Mouse (Mus musculus): ENCODE data around the gene Otud6a.
"Not testable (repeated sequence)": the region's sequence is repeated elsewhere in the genome, so short reads cannot be mapped to it uniquely, and the experiment has no call there.

Otud6a gene

GRCm38 (mm10) chrX:100428693-100429092, at the start of gene Otud6a:
Otud6a (plus strand) TSS chrX:100429013.
- no peak for DNase-seq (ENCODE audit: low read depth)

DNA sequence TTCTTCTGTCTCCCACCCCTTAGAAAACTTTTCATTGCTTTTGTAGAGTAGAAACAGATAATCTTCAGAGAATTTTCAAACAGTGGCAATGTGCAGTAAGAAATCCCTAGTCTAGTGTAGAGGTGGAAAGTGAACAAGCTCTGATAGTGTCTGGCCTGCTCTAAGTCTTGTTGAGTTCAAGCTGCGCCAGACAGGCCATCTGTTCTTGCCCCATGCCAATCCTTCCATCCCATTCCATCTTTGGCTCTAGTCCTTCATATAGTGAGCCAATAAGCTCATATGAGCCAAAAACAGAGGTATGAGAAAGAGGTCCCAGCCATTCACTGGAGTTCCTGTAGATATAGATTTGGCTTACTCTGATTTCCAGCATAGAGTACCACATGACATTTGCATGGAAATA, 38.9 kb upstream of the Otud6a start:
- DNase-seq (ENCODE audit: low read depth), result no peak

DNA sequence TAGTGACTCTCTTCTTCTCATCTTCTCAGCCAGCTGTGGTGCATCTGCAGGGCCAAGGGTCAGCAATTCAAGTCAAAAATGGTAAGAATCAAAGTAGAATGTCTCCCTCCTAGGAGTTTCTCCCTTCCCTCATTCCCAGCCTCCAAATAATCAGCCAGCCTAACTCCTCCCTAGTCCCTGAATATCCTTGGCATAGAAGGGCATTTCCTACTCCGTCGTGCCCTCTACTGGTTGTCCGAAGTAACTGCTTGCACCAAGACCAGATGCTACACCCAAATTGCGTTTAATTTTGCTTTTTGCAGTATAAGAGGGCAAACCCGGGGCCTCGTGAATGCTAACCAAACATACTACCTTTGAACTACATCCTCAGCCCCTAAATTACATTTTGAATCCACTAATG, 36.5 kb upstream of the Otud6a start:
- no peak for DNase-seq (ENCODE audit: low read depth)

- DNase-seq (ENCODE audit: low read depth), result no peak
Measured at GRCm38 (mm10) chrX:100394223-100394861, 34.5 kb upstream of the Otud6a start.

DNA sequence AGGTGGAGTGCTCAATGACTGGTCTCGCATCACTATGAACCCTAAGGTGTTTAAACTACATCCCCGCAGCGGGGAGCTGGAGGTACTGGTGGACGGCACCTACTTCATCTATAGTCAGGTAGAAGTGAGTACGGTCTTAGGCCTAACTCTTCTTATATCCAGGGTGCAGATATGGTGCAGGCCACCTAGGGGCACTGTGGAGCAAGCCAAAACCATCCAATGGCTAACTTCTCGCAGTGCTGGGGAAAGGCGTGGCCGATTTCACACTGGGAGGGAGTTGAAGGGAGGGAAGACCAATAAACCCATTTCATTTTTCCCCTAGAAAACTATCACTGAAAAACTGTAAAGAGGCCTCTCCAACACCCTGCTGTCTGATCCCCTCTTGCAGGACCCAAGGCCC, 33.8 kb upstream of the Otud6a start:
- no peak for DNase-seq (ENCODE audit: low read depth)

- no peak for DNase-seq (ENCODE audit: low read depth)
Measured at GRCm38 (mm10) chrX:100400900-100401299, 27.9 kb upstream of the Otud6a start.

DNA sequence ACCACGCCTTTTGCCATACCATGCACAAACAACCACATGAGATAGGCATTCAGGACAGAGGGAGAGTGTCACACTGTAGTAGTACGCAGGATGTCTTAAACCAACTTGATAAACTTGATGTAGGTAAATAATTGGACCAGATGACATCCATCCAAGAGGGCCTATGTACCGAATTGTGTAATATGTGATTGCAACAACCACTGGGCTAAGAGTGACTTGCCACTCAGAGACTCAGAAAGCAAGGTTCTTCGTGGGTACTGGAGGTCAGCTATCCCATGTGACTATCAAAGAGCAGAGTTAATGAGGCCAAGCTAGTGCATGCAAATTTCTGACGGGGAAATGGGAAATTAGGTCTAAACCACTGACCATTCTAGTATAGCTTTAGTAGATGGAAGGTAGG, 27.2 kb upstream of the Otud6a start:
- DNase-seq (ENCODE audit: low read depth), result no peak

DNA sequence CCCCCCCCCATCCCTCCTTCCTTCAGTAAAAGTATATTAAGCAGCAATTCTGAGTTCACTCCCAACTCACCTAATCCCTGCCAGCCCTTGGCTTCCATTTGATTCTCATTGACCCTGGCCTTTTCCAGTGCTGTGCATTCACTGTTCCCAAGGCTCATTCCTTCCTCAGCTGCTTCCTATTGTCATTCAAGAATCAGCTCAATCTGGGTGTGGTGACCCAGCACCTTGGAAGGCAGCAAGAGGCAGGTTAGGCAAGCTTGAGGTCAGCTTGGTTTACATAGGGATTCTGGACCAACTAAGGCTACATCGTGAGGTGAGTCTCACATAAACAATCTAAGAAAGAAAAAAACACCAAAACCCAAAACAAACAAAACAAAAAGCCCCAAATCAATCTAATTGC, 19.6 kb upstream of the Otud6a start:
- no peak for DNase-seq (ENCODE audit: low read depth)

DNA sequence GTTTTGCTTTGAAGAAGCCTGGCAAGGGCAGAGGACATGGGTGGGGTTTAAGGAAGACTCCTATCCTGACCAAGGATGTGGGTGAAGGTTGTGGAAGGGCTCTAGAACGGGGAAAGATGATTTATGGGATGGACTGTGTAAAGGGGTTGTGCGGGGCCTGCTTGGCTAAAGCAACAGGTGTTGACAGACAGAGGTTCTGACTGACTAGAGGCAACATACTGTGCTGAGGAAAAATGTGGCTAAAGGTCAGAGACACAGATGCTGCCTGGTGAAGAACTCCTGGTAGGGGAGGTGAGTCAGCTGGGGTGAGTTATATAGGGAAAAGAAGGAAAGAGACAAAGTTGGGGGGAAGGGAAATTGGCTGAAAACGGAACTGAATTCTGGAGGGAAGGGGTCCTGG, 3.5 kb downstream of the Otud6a start:
- no peak for DNase-seq (ENCODE audit: low read depth)

GRCm38 (mm10) chrX:100442617-100443016, 13.8 kb downstream of the Otud6a start, which contains the start of gene Awat2:
Awat2 (minus strand) TSS chrX:100442717.
- DNase-seq (ENCODE audit: low read depth), result not testable (repeated sequence)

DNA sequence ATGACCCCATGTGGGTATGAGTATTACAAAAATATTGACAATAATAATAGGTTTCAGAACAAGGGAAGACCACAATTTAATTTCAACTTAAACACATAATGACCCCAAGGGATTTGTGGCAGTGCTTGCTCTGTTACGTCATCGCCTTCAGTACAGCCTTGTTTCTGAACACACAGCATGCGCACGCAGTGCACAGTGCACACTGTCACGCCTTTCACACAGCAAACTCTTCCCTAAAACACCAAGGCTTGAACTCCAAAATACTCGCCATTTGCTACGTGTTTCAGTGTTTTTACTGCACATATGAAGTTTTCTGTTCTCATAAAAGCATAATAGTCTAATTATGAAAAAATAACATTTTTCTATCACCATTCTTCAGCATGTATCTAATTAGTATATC, 14.7 kb downstream of the Otud6a start:
- no peak for DNase-seq (ENCODE audit: low read depth)

GRCm38 (mm10) chrX:100468047-100468446, 39.2 kb downstream of the Otud6a start:
- DNase-seq (ENCODE audit: low read depth), result no peak

DNA sequence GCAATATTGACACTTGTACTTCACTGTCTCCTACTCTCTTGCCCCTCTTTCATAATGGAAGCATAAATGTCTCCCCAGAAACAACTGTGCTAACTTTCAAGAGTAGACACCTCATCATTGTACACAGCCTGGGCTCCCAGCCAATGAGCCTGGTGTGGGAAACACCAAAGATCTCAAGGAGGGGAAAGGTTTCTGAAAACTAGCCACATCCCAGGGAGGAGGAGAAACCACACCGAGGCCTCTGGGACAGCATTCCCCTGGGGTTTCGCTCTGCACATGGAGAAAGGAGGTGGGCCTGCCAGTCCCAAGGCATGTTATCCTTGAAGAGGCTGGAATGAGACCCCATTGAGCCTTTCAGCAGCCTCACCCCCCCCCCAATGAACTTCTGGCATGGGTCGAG, 41.3 kb downstream of the Otud6a start:
- DNase-seq (ENCODE audit: low read depth), result no peak

- DNase-seq (ENCODE audit: low read depth), result no peak
Measured at GRCm38 (mm10) chrX:100471491-100471890, 42.7 kb downstream of the Otud6a start.

GRCm38 (mm10) chrX:100475569-100476223, 46.9 kb downstream of the Otud6a start:
- DNase-seq (ENCODE audit: low read depth), result no peak

Measured in c-Kit-positive CD71-negative TER-119-negative erythroid progenitor cells, embryonic 14.5 days (primary cell).